Mouse (Mus musculus) regulatory T cell (primary cell): Measurements from ENCODE around the gene Ada.
"Not testable (repeated sequence)": the region's sequence is repeated elsewhere in the genome, so short reads cannot be mapped to it uniquely, and the experiment has no call there.

Source experiments
- in situ Hi-C: fragments of 300-600 bp; cut with MboI, MseI; formaldehyde crosslinking; loops from one replicate; pipeline ENCODE4 v1.15.1; 2025; ENCODE audit warnings: high pct_unique_total_duplicates

Gene Ada

DNA sequence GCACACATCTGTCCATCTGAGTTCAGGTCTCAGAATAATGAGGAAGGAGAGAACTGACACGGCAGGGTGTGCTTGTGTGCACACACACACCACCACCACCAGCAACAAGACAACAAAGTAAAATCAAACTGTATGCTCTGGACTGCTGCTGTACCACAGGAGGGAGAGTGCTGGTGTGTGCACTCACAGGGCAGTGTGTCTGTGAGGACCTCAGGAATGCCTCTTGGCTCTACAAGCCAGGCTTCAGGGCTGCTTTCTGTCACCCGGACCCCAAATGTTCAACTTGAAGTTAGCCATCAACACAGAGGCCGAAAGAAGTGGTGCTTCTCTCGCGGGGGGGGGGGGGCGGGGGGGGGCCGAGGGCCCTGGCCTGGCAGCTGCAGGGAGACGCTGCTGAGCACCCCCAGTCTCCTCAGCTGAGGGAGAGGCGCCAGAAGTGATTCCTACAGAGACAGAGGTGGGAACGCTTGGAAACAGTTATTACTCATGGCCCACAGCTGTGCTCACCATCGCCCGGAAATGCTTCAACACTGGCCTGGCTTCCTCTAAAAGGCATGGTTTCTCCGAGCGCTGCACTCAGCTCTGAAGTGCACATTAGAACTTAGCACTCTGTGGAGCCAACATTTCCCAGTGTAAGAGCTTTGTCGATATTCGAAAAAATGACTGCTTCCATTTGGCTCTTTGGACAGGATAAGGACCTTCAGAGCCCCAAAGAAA lies 52.1 kb downstream of the Ada start:
- in situ Hi-C loops: no loop called here

DNA sequence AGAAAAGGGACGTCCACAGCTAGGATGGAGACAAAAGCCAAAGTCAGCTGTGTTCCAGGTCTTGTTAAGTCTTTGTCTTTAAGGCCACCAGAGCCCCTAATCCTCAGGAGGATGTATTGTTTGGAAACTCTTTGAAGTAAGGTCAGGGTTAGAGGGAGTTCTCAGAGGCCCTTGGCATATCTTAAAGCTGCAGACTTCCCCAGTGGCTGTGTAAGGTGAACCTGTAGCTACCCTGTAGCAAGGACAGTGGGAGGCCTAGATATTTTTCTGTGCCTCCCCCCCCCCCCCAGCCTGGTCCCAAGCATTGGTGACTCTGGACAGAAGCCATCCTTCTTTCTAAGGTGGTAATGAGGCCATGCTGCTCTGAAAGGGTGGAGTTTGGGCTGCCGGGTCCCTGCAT lies 53.3 kb downstream of the Ada start:
- in situ Hi-C loops: no loop called here

DNA sequence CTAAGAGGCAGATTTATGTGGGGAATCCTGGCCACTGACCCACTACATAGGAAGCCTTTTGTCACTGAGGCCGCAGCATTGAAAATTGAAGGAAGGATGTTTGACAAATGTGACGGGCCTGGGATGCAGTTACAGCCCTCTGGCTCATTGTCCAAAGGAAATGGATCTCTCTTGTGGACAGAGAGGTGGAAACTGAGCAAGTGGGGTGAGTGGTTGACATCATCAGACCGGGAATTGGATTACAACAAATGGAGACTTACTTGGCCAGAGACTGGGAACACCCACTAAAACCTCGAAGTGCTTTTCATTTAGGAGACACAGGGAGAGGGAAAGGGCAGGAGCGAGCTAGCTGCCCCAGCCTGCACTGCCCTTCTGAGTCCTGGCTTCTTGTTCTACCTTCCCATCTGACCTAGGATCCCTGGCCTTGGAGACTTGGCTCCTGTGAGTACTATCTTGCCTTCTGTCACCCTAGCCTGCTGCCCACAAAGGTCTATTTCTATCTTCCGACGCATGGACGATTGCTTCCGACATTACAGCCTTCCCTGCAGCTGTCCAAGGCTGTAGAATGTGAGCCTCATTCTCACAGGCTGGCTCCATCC lies 56.2 kb downstream of the Ada start:
- in situ Hi-C loops: no loop called here

DNA sequence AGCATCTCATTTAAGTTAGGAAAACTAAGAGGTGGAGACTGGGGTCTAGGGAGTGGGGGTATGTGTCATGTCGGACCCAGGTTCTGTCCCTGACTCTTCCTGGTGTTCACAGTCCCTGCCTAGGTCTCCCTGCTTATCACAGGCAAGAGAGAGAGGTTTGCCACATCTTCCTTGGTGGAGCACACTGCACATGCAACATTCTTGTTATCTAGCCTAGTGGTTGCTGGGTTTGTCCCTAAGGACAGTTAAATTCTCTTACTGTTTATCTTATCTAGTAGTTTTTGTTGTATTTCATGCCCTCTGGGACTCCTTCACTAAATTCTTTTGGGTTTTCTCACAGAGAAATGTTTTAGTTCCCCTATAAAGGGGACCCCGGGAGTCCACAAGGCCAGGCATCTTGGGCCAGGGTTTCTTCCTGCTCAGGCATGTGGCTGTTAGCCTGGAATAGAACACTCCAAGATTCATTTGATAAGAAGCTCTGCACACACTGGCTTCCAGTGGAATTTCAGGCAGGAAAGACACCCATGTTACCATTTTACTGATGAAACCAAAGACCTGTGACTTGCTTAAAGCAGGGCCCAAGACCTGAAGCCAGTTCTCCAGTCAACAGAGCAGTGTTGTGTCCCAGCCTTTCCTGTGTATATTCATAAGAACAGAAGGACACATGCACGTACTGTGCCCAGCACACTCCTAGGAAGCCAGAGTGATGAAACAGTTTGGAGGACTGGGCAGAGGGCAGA lies 57.0 kb downstream of the Ada start:
- in situ Hi-C loops: no loop called here

DNA sequence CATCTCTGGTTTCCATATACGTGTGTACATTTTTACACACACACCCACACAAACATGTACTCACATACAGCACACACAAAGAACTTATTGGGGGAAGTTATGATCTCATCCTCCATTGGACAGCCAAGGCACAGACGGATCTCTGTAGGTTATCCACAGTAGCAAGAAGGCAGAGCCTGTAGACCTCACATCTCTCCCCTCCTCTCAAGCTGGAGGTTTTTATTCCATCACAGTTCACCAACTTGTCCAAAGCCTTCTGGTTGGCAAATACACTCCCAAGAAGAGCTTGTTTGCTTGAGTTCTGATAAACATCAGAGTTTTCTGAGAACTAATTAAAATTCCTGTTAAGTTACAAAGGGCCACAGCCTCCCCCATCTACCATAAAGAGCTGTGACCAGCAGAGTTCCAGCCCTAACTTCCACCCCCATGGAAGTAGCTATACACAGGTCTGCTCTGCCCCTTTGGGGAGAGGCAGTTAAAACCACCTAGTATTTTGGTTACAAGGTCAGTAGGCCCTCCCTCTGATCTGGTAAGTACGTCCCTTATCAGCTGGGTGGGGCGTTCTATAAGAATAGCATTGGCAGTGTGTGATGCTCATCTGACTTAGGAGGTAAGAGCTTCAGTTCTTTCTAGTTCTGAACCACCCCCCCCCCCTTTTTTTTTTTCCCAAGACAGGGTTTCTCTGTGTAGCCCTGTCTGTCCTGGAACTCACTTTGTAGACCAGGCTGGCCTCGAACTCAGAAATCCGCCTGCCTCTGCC lies 58.0 kb downstream of the Ada start:
- in situ Hi-C loops: no loop called here

DNA sequence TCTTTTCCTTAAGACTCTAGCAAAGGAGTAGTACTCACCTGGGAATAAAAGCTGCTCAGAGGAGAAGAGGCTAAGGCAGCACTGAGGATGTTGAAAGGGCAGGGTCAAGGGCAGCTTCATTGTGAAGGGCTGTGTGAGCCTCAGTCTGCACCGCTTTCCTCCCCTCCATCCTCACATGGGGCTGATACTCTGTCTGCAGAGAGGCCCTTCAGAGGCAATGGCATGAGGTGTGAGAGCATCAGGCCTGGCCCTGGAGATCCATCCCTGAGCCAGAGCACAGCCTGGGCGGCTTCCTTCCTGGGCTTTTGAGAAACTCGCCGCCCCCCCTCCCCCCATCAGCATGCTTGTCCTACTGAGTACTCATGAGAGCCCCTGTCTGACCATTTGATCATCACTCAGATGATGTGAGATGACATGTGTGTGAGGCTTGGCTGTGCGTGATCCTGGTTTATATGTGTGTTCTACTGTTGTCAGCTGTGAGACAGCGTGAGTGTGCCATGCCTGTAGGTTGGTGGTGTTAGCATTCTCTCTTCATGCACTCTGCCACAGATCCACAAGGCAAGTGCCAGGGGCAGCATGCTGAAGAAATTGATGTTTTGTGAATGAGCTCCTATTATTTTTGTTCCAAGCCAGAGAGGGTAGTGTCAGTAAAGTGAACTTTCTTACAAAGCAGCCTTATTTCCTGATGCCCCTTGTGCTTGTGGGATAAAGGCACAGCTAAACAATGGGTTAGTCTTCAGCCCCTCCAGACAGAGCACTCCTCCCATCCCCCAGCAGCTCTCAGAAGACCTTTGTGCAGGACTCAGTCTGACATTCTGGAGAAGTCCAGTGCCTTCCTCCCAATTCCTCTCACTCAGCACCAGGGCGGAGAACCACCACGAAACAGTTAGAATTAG lies 59.4 kb downstream of the Ada start:
- in situ Hi-C loops: no loop called here

DNA sequence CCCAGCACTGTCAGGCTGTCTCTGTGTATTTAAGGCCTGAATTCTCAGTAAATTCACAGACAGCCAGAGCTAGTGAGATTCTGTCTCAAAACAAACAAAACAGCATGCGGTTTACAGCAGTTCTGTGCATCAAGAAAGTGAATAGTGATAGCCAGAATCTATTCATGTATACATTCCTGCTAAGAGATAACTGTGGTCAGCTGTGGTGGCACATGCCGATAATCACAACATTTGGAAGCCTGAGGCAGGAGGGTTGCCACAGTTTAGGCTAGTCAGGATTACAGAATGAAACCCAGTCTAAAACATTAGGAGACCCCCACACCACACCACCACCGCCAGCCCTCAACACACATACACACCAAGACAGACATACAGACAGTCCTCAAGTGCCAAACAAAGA lies 60.3 kb downstream of the Ada start:
- in situ Hi-C loops: no loop called here

DNA sequence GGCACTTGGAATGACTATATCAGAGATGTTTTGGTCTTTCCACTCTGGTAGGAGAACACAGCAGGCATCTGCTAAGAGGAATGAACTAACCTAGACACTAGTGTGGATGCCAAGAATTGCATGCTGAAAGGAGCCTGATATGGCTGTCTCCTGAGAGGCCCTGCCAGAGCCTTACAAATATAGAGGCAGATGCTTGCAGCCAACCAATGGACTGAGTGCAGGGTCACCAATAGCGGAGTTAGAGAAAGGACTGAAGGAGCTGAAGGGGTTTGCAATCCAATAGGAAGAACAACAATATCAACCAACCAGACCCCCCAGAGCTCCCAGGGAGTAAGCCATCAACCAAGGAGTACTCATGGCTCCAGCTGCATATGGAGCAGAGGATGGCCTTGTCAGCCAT lies 61.7 kb downstream of the Ada start:
- in situ Hi-C loops: not testable (repeated sequence)

DNA sequence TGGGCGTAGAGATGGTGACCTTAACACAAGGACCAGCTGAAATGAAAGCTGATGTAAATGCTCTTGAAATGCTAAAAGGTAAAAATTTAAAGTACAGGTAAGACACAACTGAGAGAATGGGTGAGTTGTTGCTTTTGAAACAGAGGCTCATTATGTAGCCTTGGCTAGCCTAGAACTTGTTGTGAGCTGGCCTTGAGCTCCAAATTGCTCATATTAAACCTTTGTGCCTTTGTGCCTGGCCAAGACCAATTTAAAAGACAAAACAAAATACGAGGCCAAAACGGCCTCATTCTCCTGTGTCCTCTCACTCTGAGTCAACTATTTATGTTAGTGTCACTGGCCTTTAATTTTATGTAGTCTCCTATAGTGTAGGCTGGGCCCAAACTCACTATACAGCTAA lies 63.2 kb downstream of the Ada start:
- in situ Hi-C loops: no loop called here

DNA sequence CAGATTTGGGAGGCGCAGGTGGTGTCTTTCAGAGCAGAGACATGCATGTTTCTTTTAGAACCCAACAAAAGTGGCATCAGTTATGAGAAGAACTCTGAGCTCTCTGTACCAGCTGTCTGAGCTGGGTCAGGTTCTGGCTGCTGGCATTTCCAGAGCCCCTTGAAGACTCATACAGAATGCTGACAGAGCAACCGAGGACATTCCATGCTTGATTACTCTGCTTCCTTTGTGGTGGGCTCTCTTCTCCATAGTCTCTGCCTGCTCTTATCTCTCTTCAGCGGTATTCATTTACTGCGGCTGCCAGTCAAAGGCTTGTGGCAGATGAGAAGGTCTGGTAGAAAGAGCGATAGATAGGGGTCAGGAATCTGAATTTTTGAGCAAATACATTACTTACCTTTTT lies 63.8 kb downstream of the Ada start:
- in situ Hi-C loops: no loop called here

DNA sequence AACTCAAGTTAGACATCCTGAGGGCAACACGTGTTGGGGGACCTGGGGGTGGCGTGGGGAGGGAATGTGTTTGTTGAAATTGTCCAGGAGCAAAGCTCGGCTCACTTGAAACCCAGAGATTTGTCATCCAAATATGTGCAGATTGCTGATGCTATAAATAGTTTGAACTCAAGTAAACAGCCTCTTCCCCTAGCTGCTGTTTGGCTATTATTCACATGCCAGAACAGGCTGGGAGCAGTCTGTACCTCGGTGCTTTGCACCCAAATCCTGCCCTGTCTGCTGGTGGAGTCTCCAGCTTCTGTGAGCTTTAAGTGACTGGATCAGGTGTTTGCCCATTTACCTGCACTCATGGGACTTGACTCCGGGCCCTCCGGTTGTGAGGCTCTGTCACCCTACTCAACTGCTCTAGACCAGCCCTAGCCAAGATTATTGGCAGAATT lies 64.3 kb downstream of the Ada start:
- in situ Hi-C loops: no loop called here

DNA sequence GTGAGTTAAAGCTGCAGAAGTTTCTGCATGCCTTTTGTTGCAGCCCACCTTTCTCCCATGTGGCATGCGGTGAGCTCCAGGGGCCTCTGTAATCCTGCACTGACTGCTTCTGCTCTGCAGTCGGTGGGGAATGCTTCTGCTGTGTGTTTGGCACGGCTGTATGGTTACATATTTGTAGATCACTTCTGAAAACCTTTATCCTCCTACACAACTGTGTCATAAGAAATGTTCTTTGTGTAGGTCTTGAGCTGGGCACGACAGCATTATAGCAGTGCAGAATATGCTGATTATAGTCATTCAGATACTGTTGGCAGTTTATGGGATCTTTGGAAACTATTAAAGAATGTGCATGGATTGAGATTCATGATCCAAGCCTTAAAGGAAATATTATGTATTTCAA lies 64.8 kb downstream of the Ada start:
- in situ Hi-C loops: no loop called here

DNA sequence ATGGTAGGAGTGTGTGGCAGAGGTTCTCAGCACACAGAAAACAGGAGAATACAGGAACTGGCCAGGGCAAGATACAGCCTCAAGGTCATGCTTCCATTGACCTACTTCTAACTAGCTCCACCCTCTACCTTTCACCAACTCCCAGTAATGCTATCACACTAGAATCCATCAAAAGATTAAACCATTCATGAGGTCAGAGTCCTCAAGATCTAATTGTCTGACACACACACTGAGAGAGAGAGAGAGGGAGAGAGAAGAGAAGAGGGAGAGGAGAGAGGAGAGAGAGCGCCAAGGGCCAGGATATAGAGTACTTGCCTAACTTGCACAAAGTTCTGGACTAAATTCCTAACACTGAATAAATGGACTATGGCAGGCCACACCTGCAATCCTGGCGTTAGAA lies 67.7 kb downstream of the Ada start:
- in situ Hi-C loops: no loop called here

DNA sequence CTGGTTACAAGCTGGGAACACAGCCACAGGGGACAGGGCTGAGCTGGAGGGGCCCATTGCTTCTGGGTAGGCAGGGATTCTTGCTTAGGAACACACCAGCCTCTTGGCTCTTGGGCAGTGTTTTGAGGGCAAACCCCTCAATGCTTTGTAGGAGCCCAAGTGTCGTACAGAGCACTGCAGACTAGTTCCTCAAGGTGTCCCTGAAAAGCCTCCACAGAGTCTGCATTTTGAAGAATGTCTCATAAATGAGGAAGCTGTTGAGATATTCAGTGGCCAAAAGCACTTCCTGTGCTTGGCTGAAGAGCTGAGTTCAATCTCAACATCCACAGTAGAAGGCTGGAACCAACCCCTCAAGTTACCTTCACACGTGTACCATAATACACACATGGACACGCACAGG lies 73.3 kb downstream of the Ada start:
- in situ Hi-C loops: no loop called here
